Mouse (Mus musculus) MEL (cell line): ENCODE results near the gene Arid1a.

Source experiments
- BHLHE40 ChIP-seq: IDR thresholded peaks from 2 replicates; pipeline ENCODE4 v1.6.1; 2012; ENCODE audit warnings: low read depth, mild to moderate bottlenecking, inconsistent platforms, low read length, improper control_type of control experiment, borderline replicate concordance
- CTCF ChIP-seq, 3 experiments: IDR thresholded peaks in 2 of 3; conservative IDR thresholded peaks in 1 of 3; 2 replicates each; pipeline ENCODE4 v1.5.1; 2011 to 2012; ENCODE audit warnings: low read length in 3 of 3, low read depth in 2 of 3, mild to moderate bottlenecking in 2 of 3, improper control_type of control experiment in 1 of 3, inconsistent platforms in 1 of 3, mixed read lengths in 1 of 3, moderate library complexity in 1 of 3; ENCODE audit not compliant: control insufficient read depth in 1 of 3, insufficient read depth in 1 of 3, poor library complexity in 1 of 3, severe bottlenecking in 1 of 3
- EP300 ChIP-seq, 2 experiments: IDR thresholded peaks; 2 replicates each; pipeline ENCODE4 v1.6.1; 2011; ENCODE audit warnings: improper control_type of control experiment in 2 of 2, low read length in 2 of 2, low read depth in 1 of 2, mild to moderate bottlenecking in 1 of 2
- ETS1 ChIP-seq: IDR thresholded peaks from 2 replicates; pipeline ENCODE4 v1.6.1; 2012; ENCODE audit warnings: low read depth, mild to moderate bottlenecking, inconsistent platforms, low read length, improper control_type of control experiment, moderate library complexity
- GABPA ChIP-seq: IDR thresholded peaks from 2 replicates; pipeline ENCODE4 v1.6.1; 2012; ENCODE audit warnings: low read depth, mild to moderate bottlenecking, inconsistent platforms, low read length, improper control_type of control experiment, moderate library complexity
- GATA1 ChIP-seq: IDR thresholded peaks from 2 replicates; pipeline ENCODE4 v1.6.1; 2011; ENCODE audit warnings: low read depth, low read length, improper control_type of control experiment
- POLR2A ChIP-seq, 2 experiments: IDR thresholded peaks; 2 replicates each; pipeline ENCODE4 v1.6.1; 2011 to 2012; ENCODE audit warnings: low read length in 2 of 2, mild to moderate bottlenecking in 2 of 2, control low read depth in 1 of 2, improper control_type of control experiment in 1 of 2, low read depth in 1 of 2, moderate library complexity in 1 of 2; ENCODE audit not compliant: control insufficient read depth in 1 of 2, insufficient read depth in 1 of 2, poor library complexity in 1 of 2
- POLR2AphosphoS2 ChIP-seq: IDR thresholded peaks from 2 replicates; pipeline ENCODE4 v1.6.1; 2011; ENCODE audit warnings: low read length, improper control_type of control experiment
- RCOR1 ChIP-seq: IDR thresholded peaks from 2 replicates; pipeline ENCODE4 v1.6.1; 2012; ENCODE audit warnings: low read depth, mild to moderate bottlenecking, inconsistent platforms, low read length, improper control_type of control experiment
- SIN3A ChIP-seq: IDR thresholded peaks from 2 replicates; pipeline ENCODE4 v1.6.1; 2012; ENCODE audit warnings: low read length, improper control_type of control experiment, inconsistent platforms
- USF1 ChIP-seq: IDR thresholded peaks from 2 replicates; pipeline ENCODE4 v1.6.1; 2014; ENCODE audit warnings: low read depth, mild to moderate bottlenecking, inconsistent platforms, low read length, improper control_type of control experiment, moderate library complexity

GRCm38 (mm10) chr4:133709395-133709794 is 47.2 kb downstream of the Arid1a start:
- TF ChIP-seq POLR2A (IDR thresholded peaks at IDR 0.05; ENCODE audit: control insufficient read depth in 1 of 2, insufficient read depth in 1 of 2, low read depth in 1 of 2, low read length in 2 of 2, poor library complexity in 1 of 2) (no peak), CTCF (IDR thresholded peaks at IDR 0.05 in 2 of 3, conservative IDR thresholded peaks at IDR 0.05 in 1 of 3; ENCODE audit: control insufficient read depth in 1 of 3, insufficient read depth in 1 of 3, low read depth in 2 of 3, low read length in 3 of 3, poor library complexity in 1 of 3, severe bottlenecking in 1 of 3) (no peak), BHLHE40 (no peak), GATA1 (no peak), EP300 (IDR thresholded peaks at IDR 0.05; ENCODE audit: low read depth in 1 of 2, low read length in 2 of 2) (no peak), USF1 (no peak), RCOR1 (no peak), ETS1 (no peak), SIN3A (no peak), POLR2AphosphoS2 (no peak), GABPA (no peak)
